Comparison of ENCODE assay signal across 9 mouse cellular contexts in the genomic region with DNA sequence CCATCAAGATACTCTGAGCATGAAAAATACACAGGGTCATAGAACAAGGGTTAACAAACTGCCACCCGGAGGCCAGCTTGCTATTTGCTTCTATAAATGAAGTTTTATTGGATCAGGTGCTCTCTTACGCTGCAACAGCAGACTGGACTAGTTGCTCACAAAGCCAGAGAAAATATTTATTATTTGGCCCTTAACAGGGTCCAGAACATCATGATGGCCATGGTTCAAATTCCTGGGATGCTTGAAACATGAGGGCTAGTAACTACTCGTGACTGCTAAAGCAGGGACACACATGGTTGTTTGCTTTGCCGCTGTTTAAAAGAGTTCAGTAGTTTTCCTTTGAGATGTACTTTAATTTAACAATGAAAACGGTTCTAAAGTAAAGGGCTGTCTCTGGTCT. TPM values are rescaled to one million over a fixed set of nuclear protein-coding genes. Genes with fewer than 3 reads are reported as not detected.
A peak's percentile ranks its signal among the peaks of the same experiment; 100 is the strongest.
DNase-seq lines count a peak whose midpoint lies in the region; ATAC-seq and TF ChIP-seq lines count a peak whose summit lies in the region.
"Had no signal": no experiment of that assay in that cellular context is flagged by ENCODE, and none has a peak within 500 bp of the region (broad histone marks: within the 10 kb centered on the region; RNA-seq: fewer than 3 reads in every experiment).

No protein-coding gene starts in this region.

- H3K36me3 ChIP-seq in liver, embryonic 12.5 days, result no peaks in the 10 kb centered on the region; the same call in 1 of the 2 replicates

- H3K27ac ChIP-seq in liver, embryonic 12.5 days, result no peak overlapping the region
- 0 out of 2 replicates have a peak overlapping the region, but pooled peaks have one; percentile 29 for H3K27ac ChIP-seq in olfactory bulb, adult 2 months (ENCODE audit: insufficient read depth, low read depth, low read length)

- no peaks in the 10 kb centered on the region for H3K27me3 ChIP-seq in liver, embryonic 12.5 days (replicated peaks)

- DNase-seq in liver, result no peak
- DNase-seq in heart, adult 9 months (ENCODE audit: low spot score in 2 of 2), result peak; percentile 43 to 67
- peak; percentile 78 for DNase-seq in kidney, postnatal 14 days
- DNase-seq in cerebellum, adult 11-12 months, result no peak
- DNase-seq in cerebellum, postnatal 4 days (ENCODE audit: low spot score in 2 of 2), result no peak
- no peak for DNase-seq in thymus, postnatal 25 days

- ATAC-seq in liver, embryonic 12.5 days, result no peak

- 0 out of 2 replicates have a peak overlapping the region, but pooled peaks have one; percentile 13 for H3K4me2 ChIP-seq in liver, embryonic 12.5 days

- no peak overlapping the region for H3K4me3 ChIP-seq in liver, embryonic 12.5 days
- H3K4me3 ChIP-seq in olfactory bulb, adult 2 months (ENCODE audit: insufficient read depth, low read depth, low read length), result no peak overlapping the region

- peaks cover 15% of the 10 kb centered on the region; the same call in 1 of the 2 replicates for H3K4me1 ChIP-seq in liver, embryonic 12.5 days
- H3K4me1 ChIP-seq in olfactory bulb, adult 2 months (ENCODE audit: control insufficient read depth, insufficient read depth, low read length), result 0 out of 2 replicates have a peak, but pooled peaks cover 4% of the 10 kb centered on the region

- no peak for TF ChIP-seq POLR2A in olfactory bulb, adult 2 months (IDR thresholded peaks at IDR 0.05; ENCODE audit: insufficient read depth, low read depth, low read length)

- no peak overlapping the region for H3K9ac ChIP-seq in liver, embryonic 12.5 days

- no peaks in the 10 kb centered on the region for H3K9me3 ChIP-seq in liver, embryonic 12.5 days (replicated peaks)

- TF ChIP-seq CTCF in olfactory bulb, adult 2 months (IDR thresholded peaks at IDR 0.05; ENCODE audit: insufficient read depth, low read depth, low read length), result no peak

- 65% methylated on average over 5 of the region's 5 CpGs for WGBS in liver, embryonic 12.5 days (ENCODE audit: insufficient replicate concordance)
- WGBS in olfactory bulb, adult 2 months, result 41% methylated on average over 5 of the region's 5 CpGs

RNA-seq across cellular contexts. Expression of a gene that starts 1.5 kb away (rescaled TPM):
- polyA plus RNA-seq in liver, embryonic 12.5 days (2016; fragmentation: Nextera tagmentation; extraction: Ambion mirVana), result 2.9 and 3.1 TPM in 2 replicates
- not detected in 2 replicates for polyA plus RNA-seq in olfactory bulb, adult 2 months (2012; ENCODE audit: insufficient read depth, insufficient read length, low replicate concordance, missing spikeins)

RNA-seq across cellular contexts. Expression of a gene that starts 24.7 kb away (rescaled TPM):
- 33.4 and 35.0 TPM in 2 replicates for polyA plus RNA-seq in liver, embryonic 12.5 days (2016; fragmentation: Nextera tagmentation; extraction: Ambion mirVana)
- polyA plus RNA-seq in olfactory bulb, adult 2 months (2012; ENCODE audit: insufficient read depth, insufficient read length, low replicate concordance, missing spikeins), result not detected in 2 replicates

RNA-seq across cellular contexts. Expression of a gene that starts 31.4 kb away (rescaled TPM):
- 0.60 and 0.69 TPM in 2 replicates for polyA plus RNA-seq in liver, embryonic 12.5 days (2016; fragmentation: Nextera tagmentation; extraction: Ambion mirVana)
- not detected in 2 replicates for polyA plus RNA-seq in olfactory bulb, adult 2 months (2012; ENCODE audit: insufficient read depth, insufficient read length, low replicate concordance, missing spikeins)

RNA-seq across cellular contexts. Expression of a gene that starts 49.8 kb away (rescaled TPM):
- 0.07 and 0.08 TPM in 2 replicates for polyA plus RNA-seq in liver, embryonic 12.5 days (2016; fragmentation: Nextera tagmentation; extraction: Ambion mirVana)
- polyA plus RNA-seq in olfactory bulb, adult 2 months (2012; ENCODE audit: insufficient read depth, insufficient read length, low replicate concordance, missing spikeins), result not detected in 2 replicates
- polyA plus RNA-seq: embryonic facial prominence, embryonic 11.5 days had no signal

RNA-seq across cellular contexts. Expression of a gene that starts 55.8 kb away (rescaled TPM):
- polyA plus RNA-seq in liver, embryonic 12.5 days (2016; fragmentation: Nextera tagmentation; extraction: Ambion mirVana), result 0.14 TPM in 1 of 2 replicates, not detected in the other
- polyA plus RNA-seq in olfactory bulb, adult 2 months (2012; ENCODE audit: insufficient read depth, insufficient read length, low replicate concordance, missing spikeins), result not detected in 2 replicates
- polyA plus RNA-seq: embryonic facial prominence, embryonic 11.5 days had no signal

Comparison
In these comparisons a context has a peak if more than half of its experiments do, and no peak if none do; other contexts are left out.
1. DNase-seq: peak in heart, adult 9 months (2 of 2) and kidney, postnatal 14 days (single experiment); none in liver (single experiment), cerebellum, adult 11-12 months (single experiment), cerebellum, postnatal 4 days (0 of 2) and thymus, postnatal 25 days (single experiment).